Mouse (Mus musculus): Measurements from ENCODE around the gene Olfr1441. TPM values are rescaled to one million over a fixed set of nuclear protein-coding genes. Genes with fewer than 3 reads are reported as not detected.

The Olfr1441 gene
- polyA plus RNA-seq, 1 experiment from 2014 or later, result not detected

GRCm38 (mm10) chr19:12457401-12458066 is 40.3 kb downstream of the Olfr1441 start:
- H3K9me3 ChIP-seq (ENCODE audit: control insufficient read depth, low read depth, low read length), result no peaks in the 10 kb centered on the region
- ATAC-seq (ENCODE audit: insufficient number of reproducible peaks, insufficient read depth, low FRiP score, low read depth), result peak; percentile 56; the same call in 1 of the 2 replicates
- WGBS, result 59% methylated on average over 12 of the region's 12 CpGs
- H3K4me1 ChIP-seq (ENCODE audit: control insufficient read depth, insufficient read depth, low read length), result no peaks in the 10 kb centered on the region; the same call in 1 of the 2 replicates
- H3K27ac ChIP-seq (ENCODE audit: low read length), result 0 out of 2 replicates have a peak overlapping the region, but pooled peaks have one; percentile 39
- H3K9ac ChIP-seq (replicated peaks; ENCODE audit: low read depth, low read length), result no peak overlapping the region
- no peaks in the 10 kb centered on the region for H3K27me3 ChIP-seq (ENCODE audit: control insufficient read depth, insufficient read depth, low read length)
- no peak overlapping the region for H3K4me2 ChIP-seq (replicated peaks; ENCODE audit: low read depth, low read length)
- H3K36me3 ChIP-seq (ENCODE audit: control insufficient read depth, insufficient read depth, low read length), result no peaks in the 10 kb centered on the region
- no peak overlapping the region for H3K4me3 ChIP-seq (ENCODE audit: low read depth, low read length)

- Histone ChIP-seq H3K4me3 (ENCODE audit: low read depth, low read length) (no peak overlapping the region), H3K4me1 (ENCODE audit: control insufficient read depth, insufficient read depth, low read length) (peaks cover 4% of the 10 kb centered on the region), H3K27ac (ENCODE audit: low read length) (no peak overlapping the region), H3K4me2 (replicated peaks; ENCODE audit: low read depth, low read length) (no peak overlapping the region), H3K9ac (replicated peaks; ENCODE audit: low read depth, low read length) (no peak overlapping the region), H3K9me3 (ENCODE audit: control insufficient read depth, low read depth, low read length) (no peaks in the 10 kb centered on the region), H3K27me3 (ENCODE audit: control insufficient read depth, insufficient read depth, low read length) (no peaks in the 10 kb centered on the region), H3K36me3 (ENCODE audit: control insufficient read depth, insufficient read depth, low read length) (no peaks in the 10 kb centered on the region)
- WGBS, result 68% methylated on average over 4 of the region's 4 CpGs
- no peak for ATAC-seq (ENCODE audit: insufficient number of reproducible peaks, insufficient read depth, low FRiP score, low read depth)
Observed at GRCm38 (mm10) chr19:12459516-12459915, 42.3 kb downstream of the Olfr1441 start.

DNA sequence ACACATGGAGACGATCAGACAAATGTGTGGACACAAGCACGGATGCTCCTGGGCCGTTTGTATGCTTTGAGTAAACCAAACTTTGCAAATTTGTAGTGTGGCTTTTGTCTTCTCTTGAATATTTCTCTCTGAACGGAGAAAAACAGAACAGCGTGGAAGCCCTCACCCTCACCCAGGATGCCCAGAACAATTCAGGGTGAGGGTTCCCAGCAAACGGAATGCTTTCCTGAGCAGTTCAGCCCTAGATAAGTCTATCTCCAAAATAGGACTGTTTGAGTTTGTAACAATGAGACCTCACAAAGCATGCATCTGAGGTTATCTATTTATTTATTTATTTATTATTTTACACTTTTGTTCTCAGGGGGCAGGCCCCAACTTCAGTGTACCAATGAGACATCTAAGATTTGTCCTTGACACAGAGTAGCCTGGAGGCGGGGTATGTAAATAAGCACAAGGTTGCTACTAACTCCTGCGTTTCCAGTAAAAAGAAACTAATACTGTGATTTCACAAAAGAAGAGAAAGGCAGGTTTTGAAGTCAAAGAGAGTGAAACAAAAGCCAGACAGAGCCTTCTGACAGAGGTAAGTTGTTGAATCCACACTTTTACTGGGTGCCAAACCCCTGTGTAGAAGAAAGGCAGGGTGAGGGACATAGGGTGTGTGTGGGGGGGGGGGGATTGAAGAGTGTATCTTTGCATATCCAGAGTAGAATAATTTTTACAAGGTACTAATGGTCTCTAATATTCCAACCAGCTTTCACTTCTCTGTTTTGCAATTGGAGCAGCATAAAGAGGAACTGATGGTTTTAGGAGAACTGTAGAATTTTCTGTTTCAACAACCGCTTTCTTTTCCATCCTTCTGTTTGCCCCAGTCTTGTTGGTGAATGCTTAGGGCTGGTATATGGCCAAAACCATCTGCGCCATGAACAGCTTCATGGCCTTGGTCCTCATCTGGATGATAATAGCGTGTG is 43.3 kb downstream of the Olfr1441 start, which contains the start of gene Mpeg1:
Mpeg1 (plus strand) TSS at position 498 of the 968 bp plus-strand sequence.
- no peak within 1 kb of the TSS for H3K4me2 ChIP-seq (replicated peaks; ENCODE audit: low read depth, low read length)
- H3K36me3 ChIP-seq (ENCODE audit: control insufficient read depth, insufficient read depth, low read length), result no peaks in the 10 kb centered on the region
- peaks cover 4% of the 10 kb centered on the region for H3K4me1 ChIP-seq (ENCODE audit: control insufficient read depth, insufficient read depth, low read length)
- no peak within 1 kb of the TSS for H3K27ac ChIP-seq (ENCODE audit: low read length)
- H3K4me3 ChIP-seq (ENCODE audit: low read depth, low read length), result no peak within 1 kb of the TSS
- H3K9ac ChIP-seq (replicated peaks; ENCODE audit: low read depth, low read length), result no peak within 1 kb of the TSS
- no peaks in the 10 kb centered on the region for H3K9me3 ChIP-seq (ENCODE audit: control insufficient read depth, low read depth, low read length)
- H3K27me3 ChIP-seq (ENCODE audit: control insufficient read depth, insufficient read depth, low read length), result no peaks in the 10 kb centered on the region
- 67% methylated on average over 11 of the region's 11 CpGs for WGBS
- ATAC-seq (ENCODE audit: insufficient number of reproducible peaks, insufficient read depth, low FRiP score, low read depth), result no peak

DNA sequence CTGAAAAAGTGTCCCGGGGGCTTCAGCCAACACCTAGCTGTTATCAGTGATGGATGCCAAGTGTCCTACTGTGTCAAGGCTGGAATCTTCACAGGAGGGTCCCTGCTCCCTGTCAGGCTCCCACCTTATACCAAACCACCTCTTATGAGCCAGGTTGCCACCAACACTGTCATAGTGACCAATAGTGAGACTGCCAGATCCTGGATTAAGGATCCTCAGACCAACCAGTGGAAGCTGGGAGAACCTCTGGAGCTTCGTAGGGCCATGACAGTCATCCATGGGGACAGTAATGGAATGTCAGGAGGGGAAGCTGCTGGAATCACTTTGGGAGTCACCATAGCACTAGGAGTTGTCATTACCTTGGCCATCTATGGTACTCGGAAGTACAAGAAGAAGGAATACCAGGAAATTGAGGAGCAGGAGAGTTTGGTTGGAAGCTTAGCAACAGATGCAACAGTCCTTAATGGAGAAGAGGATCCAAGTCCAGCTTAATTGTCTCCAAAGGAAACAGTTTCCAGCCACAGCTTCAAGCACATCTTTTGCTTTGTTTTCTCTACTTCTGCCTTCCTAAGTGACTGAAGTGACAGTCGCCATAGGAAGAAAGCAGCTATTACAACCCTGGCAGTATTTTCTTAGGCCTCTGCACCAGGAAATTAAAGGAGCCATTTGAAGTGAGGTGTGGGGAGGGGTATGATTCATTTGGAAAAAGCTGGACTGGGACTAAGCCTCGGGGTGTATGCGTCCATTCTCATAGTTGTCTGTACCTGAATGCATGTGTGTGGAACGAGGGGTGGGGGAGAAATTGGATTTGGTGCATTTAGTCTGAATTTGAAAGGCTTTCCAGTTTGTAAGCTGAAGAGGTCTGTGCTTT is 45.9 kb downstream of the Olfr1441 start:
- Histone ChIP-seq H3K9ac (replicated peaks; ENCODE audit: low read depth, low read length) (no peak overlapping the region), H3K4me1 (ENCODE audit: control insufficient read depth, insufficient read depth, low read length) (peaks cover 4% of the 10 kb centered on the region), H3K4me3 (ENCODE audit: low read depth, low read length) (no peak overlapping the region), H3K36me3 (ENCODE audit: control insufficient read depth, insufficient read depth, low read length) (no peaks in the 10 kb centered on the region), H3K27me3 (ENCODE audit: control insufficient read depth, insufficient read depth, low read length) (no peaks in the 10 kb centered on the region), H3K4me2 (replicated peaks; ENCODE audit: low read depth, low read length) (no peak overlapping the region), H3K9me3 (ENCODE audit: control insufficient read depth, low read depth, low read length) (no peaks in the 10 kb centered on the region), H3K27ac (ENCODE audit: low read length) (peak overlapping the region; percentile 48; the same call in 1 of the 2 replicates)
- WGBS, result 73% methylated on average over 7 of the region's 7 CpGs
- peak; percentile 35; the same call in 1 of the 2 replicates for ATAC-seq (ENCODE audit: insufficient number of reproducible peaks, insufficient read depth, low FRiP score, low read depth)

GRCm38 (mm10) chr19:12463722-12464035 is 46.4 kb downstream of the Olfr1441 start:
- Histone ChIP-seq H3K9ac (replicated peaks; ENCODE audit: low read depth, low read length) (no peak overlapping the region), H3K27ac (ENCODE audit: low read length) (peak overlapping the region; percentile 48; the same call in 1 of the 2 replicates), H3K4me1 (ENCODE audit: control insufficient read depth, insufficient read depth, low read length) (peaks cover 4% of the 10 kb centered on the region), H3K4me3 (ENCODE audit: low read depth, low read length) (no peak overlapping the region), H3K9me3 (ENCODE audit: control insufficient read depth, low read depth, low read length) (no peaks in the 10 kb centered on the region), H3K36me3 (ENCODE audit: control insufficient read depth, insufficient read depth, low read length) (no peaks in the 10 kb centered on the region), H3K4me2 (replicated peaks; ENCODE audit: low read depth, low read length) (no peak overlapping the region), H3K27me3 (ENCODE audit: control insufficient read depth, insufficient read depth, low read length) (no peaks in the 10 kb centered on the region)
- 18% methylated on average over 1 of the region's 1 CpGs for WGBS
- peak; percentile 80 for ATAC-seq (ENCODE audit: insufficient number of reproducible peaks, insufficient read depth, low FRiP score, low read depth)

DNA sequence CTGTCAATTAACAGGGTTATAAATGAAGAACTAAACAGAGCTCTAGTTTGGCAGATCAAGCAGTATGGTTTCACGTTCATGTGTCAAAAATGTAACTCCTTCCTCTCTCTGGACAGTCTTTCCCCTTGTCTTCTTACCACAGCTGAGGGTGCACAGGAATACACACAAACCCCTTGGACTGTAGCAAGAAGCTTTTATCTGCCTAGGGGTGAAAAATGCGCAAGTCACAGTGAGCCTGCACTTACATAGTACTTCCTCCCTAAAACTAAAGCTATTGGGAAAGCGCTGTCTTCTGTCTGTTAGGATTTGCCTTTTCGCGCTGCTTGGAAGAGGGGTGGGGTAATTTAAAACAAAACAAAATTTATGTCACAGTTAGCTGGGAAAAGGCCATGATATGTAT is 46.9 kb downstream of the Olfr1441 start:
- H3K9me3 ChIP-seq (ENCODE audit: control insufficient read depth, low read depth, low read length), result no peaks in the 10 kb centered on the region
- H3K9ac ChIP-seq (replicated peaks; ENCODE audit: low read depth, low read length), result no peak overlapping the region
- H3K4me3 ChIP-seq (ENCODE audit: low read depth, low read length), result no peak overlapping the region
- H3K27me3 ChIP-seq (ENCODE audit: control insufficient read depth, insufficient read depth, low read length), result no peaks in the 10 kb centered on the region
- peaks cover 4% of the 10 kb centered on the region for H3K4me1 ChIP-seq (ENCODE audit: control insufficient read depth, insufficient read depth, low read length)
- WGBS, result 64% methylated on average over 5 of the region's 5 CpGs
- ATAC-seq (ENCODE audit: insufficient number of reproducible peaks, insufficient read depth, low FRiP score, low read depth), result no peak
- peaks cover 4% of the 10 kb centered on the region for H3K36me3 ChIP-seq (ENCODE audit: control insufficient read depth, insufficient read depth, low read length)
- H3K27ac ChIP-seq (ENCODE audit: low read length), result peak overlapping the region; percentile 41; the same call in 1 of the 2 replicates
- H3K4me2 ChIP-seq (replicated peaks; ENCODE audit: low read depth, low read length), result no peak overlapping the region

DNA sequence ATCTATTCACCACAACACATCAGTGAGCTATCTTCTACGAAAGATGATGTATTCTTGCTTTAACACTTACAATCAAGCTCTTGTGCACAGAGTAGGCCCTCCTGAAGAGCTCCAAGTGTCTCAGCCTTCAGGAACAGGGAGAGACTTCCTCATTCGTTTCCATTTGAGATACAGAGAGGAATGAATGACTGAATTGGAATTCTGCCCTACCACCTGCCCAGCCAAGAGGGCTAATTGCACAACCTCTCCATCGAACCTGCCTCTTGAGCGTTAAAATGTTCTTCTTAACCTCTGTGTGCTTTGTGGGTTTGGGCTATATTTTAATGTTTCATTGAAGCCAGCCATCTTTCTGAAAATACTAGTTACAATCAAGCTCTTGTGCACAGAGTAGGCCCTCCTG is 47.4 kb downstream of the Olfr1441 start:
- no peak overlapping the region for H3K4me2 ChIP-seq (replicated peaks; ENCODE audit: low read depth, low read length)
- H3K4me1 ChIP-seq (ENCODE audit: control insufficient read depth, insufficient read depth, low read length), result peaks cover 4% of the 10 kb centered on the region
- H3K9me3 ChIP-seq (ENCODE audit: control insufficient read depth, low read depth, low read length), result no peaks in the 10 kb centered on the region
- 81% methylated on average over 4 of the region's 4 CpGs for WGBS
- H3K27ac ChIP-seq (ENCODE audit: low read length), result no peak overlapping the region; the same call in 1 of the 2 replicates
- no peak for ATAC-seq (ENCODE audit: insufficient number of reproducible peaks, insufficient read depth, low FRiP score, low read depth)
- H3K4me3 ChIP-seq (ENCODE audit: low read depth, low read length), result no peak overlapping the region
- H3K9ac ChIP-seq (replicated peaks; ENCODE audit: low read depth, low read length), result no peak overlapping the region
- peaks cover 9% of the 10 kb centered on the region for H3K36me3 ChIP-seq (ENCODE audit: control insufficient read depth, insufficient read depth, low read length)
- H3K27me3 ChIP-seq (ENCODE audit: control insufficient read depth, insufficient read depth, low read length), result no peaks in the 10 kb centered on the region

All from stomach, embryonic 14.5 days (tissue).